Mouse (Mus musculus) CH12.LX (cell line): Measurements from ENCODE around the gene Gcfc2. TPM values are rescaled to one million over a fixed set of nuclear protein-coding genes. Genes with fewer than 3 reads are reported as not detected.

ENCODE experiments used
- DNase-seq: peaks from one replicate; pipeline ENCODE4 v3.0.0-alpha.2; 2013; ENCODE audit errors: extremely low read depth
- H3K27ac ChIP-seq: 2 replicates; pipeline ENCODE4 v1.5.1; 2012; ENCODE audit warnings: low read depth, mild to moderate bottlenecking, control low read depth, moderate library complexity; ENCODE audit not compliant: insufficient read depth
- H3K27me3 ChIP-seq: replicated peaks from 2 replicates; pipeline ENCODE3; 2012; ENCODE audit warnings: inconsistent platforms
- H3K36me3 ChIP-seq, 2 experiments: replicated peaks in 1 of 2; 2 replicates each; pipeline versions ENCODE3 to v1.6.1; 2012; ENCODE audit warnings: inconsistent platforms in 1 of 2, low read length in 1 of 2, mild to moderate bottlenecking in 1 of 2, mixed read lengths in 1 of 2, moderate library complexity in 1 of 2; ENCODE audit not compliant: control insufficient read depth in 1 of 2, insufficient read depth in 1 of 2
- H3K4me1 ChIP-seq, 2 experiments: 2 replicates each; pipeline ENCODE4 v1.6.1; 2012; ENCODE audit warnings: inconsistent platforms in 1 of 2, moderate library complexity in 1 of 2; ENCODE audit not compliant: insufficient read depth in 2 of 2, control insufficient read depth in 1 of 2
- H3K4me2 ChIP-seq: 2 replicates; pipeline ENCODE4 v1.6.1; 2012; ENCODE audit warnings: low read depth, mild to moderate bottlenecking, control low read depth; ENCODE audit not compliant: poor library complexity, insufficient read depth, severe bottlenecking
- H3K4me3 ChIP-seq, 3 experiments: fragments of 150-350 bp in 1 of 3; sonication (generic) in 1 of 3; replicated peaks in 1 of 3; 2 replicates each; pipeline versions ENCODE3 to v1.5.1; 2011 to 2012; ENCODE audit warnings: low read depth in 2 of 3, low read length in 2 of 3, mild to moderate bottlenecking in 2 of 3, moderate library complexity in 2 of 3, control low read depth in 1 of 3, improper control_type of control experiment in 1 of 3, inconsistent platforms in 1 of 3, mixed read lengths in 1 of 3; ENCODE audit not compliant: poor library complexity in 1 of 3
- H3K79me2 ChIP-seq: replicated peaks from 2 replicates; pipeline ENCODE4 v1.6.1; 2012; ENCODE audit warnings: mild to moderate bottlenecking, moderate library complexity; ENCODE audit not compliant: control insufficient read depth, poor library complexity, insufficient read depth, severe bottlenecking; ENCODE audit errors: extremely low read depth
- H3K9ac ChIP-seq: 2 replicates; pipeline ENCODE4 v1.6.1; 2012; ENCODE audit warnings: low read depth, mild to moderate bottlenecking, control low read depth, moderate library complexity; ENCODE audit not compliant: insufficient read depth
- H3K9me3 ChIP-seq: replicated peaks from 2 replicates; pipeline ENCODE3; 2012; ENCODE audit warnings: low read length, inconsistent platforms, mixed read lengths
- BHLHE40 ChIP-seq: IDR thresholded peaks from 2 replicates; pipeline ENCODE4 v1.6.1; 2011; ENCODE audit warnings: mild to moderate bottlenecking, low read depth, low read length, improper control_type of control experiment
- CHD1 ChIP-seq: IDR thresholded peaks from 2 replicates; pipeline ENCODE4 v1.6.1; 2012; ENCODE audit warnings: low read depth, low read length, improper control_type of control experiment, inconsistent platforms
- ELF1 ChIP-seq: IDR thresholded peaks from 2 replicates; pipeline ENCODE4 v1.6.1; 2014; ENCODE audit warnings: low read depth, mild to moderate bottlenecking, inconsistent platforms, low read length, improper control_type of control experiment
- HCFC1 ChIP-seq: IDR thresholded peaks from 2 replicates; pipeline ENCODE4 v1.6.1; 2012; ENCODE audit warnings: low read depth, mild to moderate bottlenecking, inconsistent platforms, low read length, improper control_type of control experiment
- IRF4 ChIP-seq: IDR thresholded peaks from 2 replicates; pipeline ENCODE4 v1.6.1; 2014; ENCODE audit warnings: low read depth, mild to moderate bottlenecking, inconsistent platforms, low read length, improper control_type of control experiment
- KAT2A ChIP-seq: IDR thresholded peaks from 2 replicates; pipeline ENCODE4 v1.6.1; 2012; ENCODE audit warnings: low read length, improper control_type of control experiment, inconsistent platforms; ENCODE audit not compliant: insufficient replicate concordance
- MAX ChIP-seq: IDR thresholded peaks from 2 replicates; pipeline ENCODE4 v1.6.1; 2011; ENCODE audit warnings: low read length, improper control_type of control experiment
- MAZ ChIP-seq: IDR thresholded peaks from 2 replicates; pipeline ENCODE4 v1.6.1; 2012; ENCODE audit warnings: low read depth, mild to moderate bottlenecking, inconsistent platforms, low read length, improper control_type of control experiment, moderate library complexity
- MEF2A ChIP-seq: IDR thresholded peaks from 2 replicates; pipeline ENCODE4 v1.6.1; 2014; ENCODE audit warnings: low read depth, mild to moderate bottlenecking, inconsistent platforms, low read length, improper control_type of control experiment, borderline replicate concordance
- MXI1 ChIP-seq: IDR thresholded peaks from 2 replicates; pipeline ENCODE4 v1.6.1; 2011; ENCODE audit warnings: mild to moderate bottlenecking, low read depth, low read length, improper control_type of control experiment
- MYC ChIP-seq: IDR thresholded peaks from 2 replicates; pipeline ENCODE4 v1.6.1; 2011; ENCODE audit warnings: low read depth, mild to moderate bottlenecking, improper control_type of control experiment, low read length
- NELFE ChIP-seq: IDR thresholded peaks from 2 replicates; pipeline ENCODE4 v1.6.1; 2011; ENCODE audit warnings: low read depth, low read length, improper control_type of control experiment
- NRF1 ChIP-seq: IDR thresholded peaks from 2 replicates; pipeline ENCODE4 v1.6.1; 2014; ENCODE audit warnings: low read depth, mild to moderate bottlenecking, inconsistent platforms, low read length, improper control_type of control experiment, moderate library complexity
- PAX5 ChIP-seq: IDR thresholded peaks from 2 replicates; pipeline ENCODE4 v1.6.1; 2012; ENCODE audit warnings: low read length, inconsistent platforms, mixed read lengths
- POLR2A ChIP-seq: IDR thresholded peaks from 2 replicates; pipeline ENCODE4 v1.6.1; 2011; ENCODE audit warnings: low read depth, mild to moderate bottlenecking, improper control_type of control experiment, low read length
- POLR2AphosphoS2 ChIP-seq: IDR thresholded peaks from 2 replicates; pipeline ENCODE4 v1.6.1; 2011; ENCODE audit warnings: low read depth, low read length, improper control_type of control experiment
- SIN3A ChIP-seq: IDR thresholded peaks from 2 replicates; pipeline ENCODE4 v1.6.1; 2012; ENCODE audit warnings: low read length, improper control_type of control experiment, inconsistent platforms
- TBP ChIP-seq: conservative IDR thresholded peaks from 2 replicates; pipeline ENCODE4 v1.6.1; 2011; ENCODE audit warnings: low read depth, low read length, improper control_type of control experiment
- TCF12 ChIP-seq: IDR thresholded peaks from 2 replicates; pipeline ENCODE4 v1.6.1; 2014; ENCODE audit warnings: low read depth, mild to moderate bottlenecking, inconsistent platforms, low read length, improper control_type of control experiment
- UBTF ChIP-seq: IDR thresholded peaks from 2 replicates; pipeline ENCODE4 v1.6.1; 2012; ENCODE audit warnings: low read depth, mild to moderate bottlenecking, inconsistent platforms, low read length, improper control_type of control experiment, moderate library complexity
- USF1 ChIP-seq: IDR thresholded peaks from 2 replicates; pipeline ENCODE4 v1.6.1; 2014; ENCODE audit warnings: low read depth, mild to moderate bottlenecking, inconsistent platforms, low read length, improper control_type of control experiment
- ZKSCAN1 ChIP-seq: IDR thresholded peaks from 2 replicates; pipeline ENCODE4 v1.6.1; 2012; ENCODE audit warnings: low read depth, inconsistent platforms, low read length, improper control_type of control experiment, borderline replicate concordance
- ZMIZ1 ChIP-seq: IDR thresholded peaks from 2 replicates; pipeline ENCODE4 v1.6.1; 2012; ENCODE audit warnings: low read depth, mild to moderate bottlenecking, inconsistent platforms, low read length, improper control_type of control experiment
- dilution Hi-C: fragments of 300-500 bp; cut with MboI; formaldehyde crosslinking; loops from 2 replicates; pipeline ENCODE4 v1.14.3; 2020; ENCODE audit warnings: low sequenced_read_pairs; ENCODE audit not compliant: extremely low pct_unique_long_range_greater_than_20kb, extremely low pct_ligation_motif_present
- in situ Hi-C: fragments of 300-500 bp; cut with MboI; formaldehyde crosslinking; loops from 3 replicates; pipeline ENCODE4 v1.14.3; 2019; ENCODE audit warnings: low sequenced_read_pairs, low pct_ligation_motif_present, low pct_unique_long_range_greater_than_20kb, mixed read lengths
- polyA plus RNA-seq: library from polyadenylated mRNA; unstranded; fragments of >175 nt; gene quantifications from 2 replicates; pipeline ENCODE4 v1.2.1, GENCODE M21; 2012; ENCODE audit warnings: low read depth; ENCODE audit not compliant: insufficient read length
- total RNA-seq, 2 experiments: library from RNA; depleted of rRNA; stranded (reverse); fragments of 300-350 nt in 1 of 2; fragments of >200 nt in 1 of 2; gene quantifications; 2 replicates each; pipeline ENCODE4 v1.2.3; 2012 to 2014

Gcfc2 gene
- total RNA-seq (2012; rRNA removed) (11.3 and 13.5 TPM in 2 replicates), total RNA-seq (2014; rRNA removed) (14.6 and 17.6 TPM in 2 replicates), polyA plus RNA-seq (15.4 and 17.6 TPM in 2 replicates)

- Histone ChIP-seq H3K27me3 (no peaks in the 10 kb centered on the region), H3K27ac (no peak within 1 kb of the TSS), H3K4me2 (peak within 1 kb of the TSS; percentile 69), H3K79me2 (peaks cover 17% of the 10 kb centered on the region), H3K4me3 (peak within 1 kb of the TSS; percentile 73 to 88 (median 83)), H3K9me3 (no peaks in the 10 kb centered on the region), H3K4me1 (peaks cover 2 to 18% of the 10 kb centered on the region in 2 experiments; a peak in 3 of 4 replicates), H3K9ac (peak within 1 kb of the TSS; percentile 68), H3K36me3 (peaks cover 17 to 32% of the 10 kb centered on the region in 2 experiments)
- DNase-seq: peak; percentile 91
- TF ChIP-seq IRF4 (peak; percentile 21; the same call in 1 of the 2 replicates), BHLHE40 (0 out of 2 replicates have a peak, but pooled peaks have one; percentile 14), ZMIZ1 (peak; percentile 77), NELFE (peak; percentile 95), MAX (peak; percentile 42; the same call in 1 of the 2 replicates), TBP (0 out of 2 replicates have a peak, but pooled peaks have one; percentile 39), MYC (no peak), MXI1 (no peak; the same call in 1 of the 2 replicates), POLR2A (peak; percentile 89; the same call in 1 of the 2 replicates), SIN3A (peak; percentile 66), CHD1 (no peak), KAT2A (0 out of 2 replicates have a peak, but pooled peaks have one; percentile 48), UBTF (0 out of 2 replicates have a peak, but pooled peaks have one; percentile 55), TCF12 (peak; percentile 70), HCFC1 (peak; percentile 56), NRF1 (peak; percentile 99)
- dilution Hi-C loops: no loop called here
- in situ Hi-C loops: no loop called here
These were observed at the start of gene Gcfc2 for GRCm38 (mm10) chr6:81923523-81924142. Gene Gcfc2 (plus strand): TSS chr6:81923669.

- Histone ChIP-seq H3K27ac (no peak overlapping the region), H3K9me3 (peaks cover 19% of the 10 kb centered on the region), H3K79me2 (no peaks in the 10 kb centered on the region), H3K27me3 (no peaks in the 10 kb centered on the region), H3K4me3 (no peak overlapping the region), H3K36me3 (no peaks in the 10 kb centered on the region), H3K4me1 (no peaks in the 10 kb centered on the region), H3K9ac (no peak overlapping the region), H3K4me2 (no peak overlapping the region)
- in situ Hi-C loops: no loop called here
- TF ChIP-seq IRF4 (no peak), BHLHE40 (no peak), PAX5 (no peak), NRF1 (no peak), UBTF (no peak), CHD1 (no peak), ELF1 (no peak), ZKSCAN1 (no peak), POLR2AphosphoS2 (no peak), MAZ (no peak), TBP (no peak), MEF2A (no peak), USF1 (no peak), NELFE (no peak), HCFC1 (no peak)
- no peak for DNase-seq
- dilution Hi-C loops: no loop called here
These were observed 27.7 kb upstream of the Gcfc2 start for GRCm38 (mm10) chr6:81895678-81896230.
